Mouse (Mus musculus) inflammation-experienced regulatory T-cells, adult 6 months (primary cell): ENCODE results near the gene Gm4881. TPM values are rescaled to one million over a fixed set of nuclear protein-coding genes. Genes with fewer than 3 reads are reported as not detected.

Source experiments
- ATAC-seq: one replicate; pipeline ENCODE4 v1.8.0; 2017
- polyA plus RNA-seq, 3 experiments: library from polyadenylated mRNA; unstranded; fragments of 100-300 nt; shearing (Covaris generic); gene quantifications; one replicate each; pipeline ENCODE4 v1.2.1; 2017

The Gm4881 gene
- polyA plus RNA-seq = not detected

- peak; percentile 58 for ATAC-seq
These were observed at the start of gene Gm4881 for GRCm38 (mm10) chr7:24944257-24944950. TSS of gene Gm4881 (minus strand) at chr7:24944494.

GRCm38 (mm10) chr7:24993081-24993480 is 48.8 kb upstream of the Gm4881 start:
- ATAC-seq = no peak

- no peak for ATAC-seq
These were observed 46.2 kb upstream of the Gm4881 start for GRCm38 (mm10) chr7:24990478-24990877.

GRCm38 (mm10) chr7:24987941-24988340 is 43.6 kb upstream of the Gm4881 start:
- ATAC-seq = no peak

GRCm38 (mm10) chr7:24985799-24986198 is 41.5 kb upstream of the Gm4881 start:
- no peak for ATAC-seq

- ATAC-seq = no peak
These were observed 40.0 kb upstream of the Gm4881 start for GRCm38 (mm10) chr7:24984307-24984706.

GRCm38 (mm10) chr7:24983396-24983795 is 39.1 kb upstream of the Gm4881 start:
- no peak for ATAC-seq

- ATAC-seq = no peak
These were observed 36.1 kb upstream of the Gm4881 start for GRCm38 (mm10) chr7:24980439-24980838.

GRCm38 (mm10) chr7:24978781-24979180 is 34.5 kb upstream of the Gm4881 start:
- no peak for ATAC-seq

GRCm38 (mm10) chr7:24974893-24975595 is 30.8 kb upstream of the Gm4881 start:
- peak; percentile 42 for ATAC-seq

GRCm38 (mm10) chr7:24973902-24974301 is 29.6 kb upstream of the Gm4881 start:
- no peak for ATAC-seq

- no peak for ATAC-seq
These were observed 28.9 kb upstream of the Gm4881 start for GRCm38 (mm10) chr7:24973208-24973607.

GRCm38 (mm10) chr7:24971972-24972893 is 27.9 kb upstream of the Gm4881 start, which contains the start of gene Rabac1:
TSS of gene Rabac1 (minus strand) at chr7:24972754.
- peak; percentile 92 for ATAC-seq

GRCm38 (mm10) chr7:24971261-24971971 is 27.1 kb upstream of the Gm4881 start:
- ATAC-seq = peak; percentile 3

- ATAC-seq = no peak
These were observed 26.0 kb upstream of the Gm4881 start for GRCm38 (mm10) chr7:24970341-24970740.

- ATAC-seq = no peak
These were observed 25.5 kb upstream of the Gm4881 start for GRCm38 (mm10) chr7:24969805-24970204.

GRCm38 (mm10) chr7:24968463-24968862 is 24.2 kb upstream of the Gm4881 start:
- ATAC-seq = no peak

- ATAC-seq = no peak
These were observed 23.7 kb upstream of the Gm4881 start for GRCm38 (mm10) chr7:24967966-24968365.

GRCm38 (mm10) chr7:24964897-24965535 is 20.7 kb upstream of the Gm4881 start:
- no peak for ATAC-seq

- ATAC-seq = no peak
These were observed 20.0 kb upstream of the Gm4881 start for GRCm38 (mm10) chr7:24964288-24964687.

- no peak for ATAC-seq
These were observed 10.9 kb upstream of the Gm4881 start for GRCm38 (mm10) chr7:24955226-24955625.

GRCm38 (mm10) chr7:24954450-24954849 is 10.2 kb upstream of the Gm4881 start:
- peak; percentile 74 for ATAC-seq
